Mouse (Mus musculus) heart, adult 9 months (tissue): Measurements from ENCODE around the gene Babam1.

Experiments used
- DNase-seq, 2 experiments: peaks; one replicate each; pipeline ENCODE4 v3.0.0; 2022; ENCODE audit warnings: low spot score in 2 of 2

Babam1 gene

DNA sequence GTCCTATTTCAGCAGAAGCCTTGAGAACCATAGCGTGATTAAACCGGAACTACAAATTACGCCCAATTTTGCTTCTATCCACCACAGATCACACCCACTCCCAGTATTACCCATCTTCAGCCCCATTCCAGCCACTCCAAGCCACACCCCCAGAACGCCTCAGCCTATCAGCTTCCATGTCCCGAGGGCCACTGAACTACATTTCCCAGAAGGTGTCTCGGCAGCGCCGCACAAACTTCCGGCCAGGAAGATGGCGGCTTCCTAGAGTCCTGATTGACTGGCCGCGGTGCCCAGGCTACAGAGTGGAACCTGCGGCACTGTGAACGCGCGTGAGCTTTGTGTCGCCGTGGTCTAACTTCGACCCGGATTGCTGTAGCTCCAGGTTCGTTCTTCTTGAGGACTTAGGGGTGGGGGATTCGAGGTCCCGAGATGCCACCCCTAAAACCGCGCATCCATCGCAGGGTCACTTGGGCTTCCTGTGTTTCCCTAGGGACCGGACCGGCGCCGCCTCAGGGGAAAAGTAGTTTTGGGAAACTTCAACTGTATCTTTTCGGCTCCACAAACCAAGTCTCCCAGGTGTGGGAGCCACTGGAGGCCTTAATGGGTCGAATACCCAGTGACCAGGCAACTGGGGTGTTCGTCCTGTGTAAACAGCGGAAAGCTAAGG lies at the start of gene Babam1:
TSS of gene Babam1 (plus strand) at position 223 of the 667 bp plus-strand sequence.
- DNase-seq: peak; percentile 95 to 97

DNA sequence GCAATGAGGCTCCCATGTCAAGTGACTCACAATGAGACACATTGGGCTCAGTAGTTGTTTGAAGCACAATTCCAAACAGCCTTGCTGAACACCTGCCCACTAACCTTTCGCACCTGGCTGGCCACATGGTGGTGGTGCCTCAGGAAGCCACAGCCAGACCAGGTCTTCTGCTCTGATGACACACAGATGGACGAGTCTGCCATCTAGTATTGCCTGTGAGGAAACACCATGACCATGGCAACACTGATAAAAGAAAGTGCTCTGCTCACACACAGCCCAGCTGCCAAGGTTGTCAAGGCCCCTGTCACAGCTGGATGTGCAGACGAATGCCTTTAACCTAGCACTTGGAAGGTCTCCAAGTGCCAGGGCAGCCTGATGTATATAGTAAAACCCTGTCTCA lies 45.5 kb upstream of the Babam1 start:
- DNase-seq: no peak

DNA sequence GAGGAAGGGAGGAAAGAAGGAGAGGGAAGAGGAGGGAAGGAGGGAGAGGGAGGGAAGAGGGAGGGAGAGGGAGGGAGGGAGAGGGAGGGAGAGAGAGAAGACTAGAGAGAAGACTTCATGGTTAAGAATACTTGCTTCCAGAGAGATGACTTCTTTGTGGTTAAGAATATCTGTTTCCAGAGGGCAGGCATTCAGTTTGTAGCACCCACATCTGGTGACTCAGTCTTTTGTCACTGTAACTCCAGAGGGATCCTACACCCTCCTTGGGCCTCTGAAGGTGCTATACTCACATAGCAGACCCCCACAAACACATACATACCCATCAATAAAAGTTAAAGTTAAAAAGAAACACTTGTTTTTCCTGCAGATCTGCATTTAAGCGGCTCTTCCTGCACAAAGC lies 45.1 kb upstream of the Babam1 start:
- no peak for DNase-seq

DNA sequence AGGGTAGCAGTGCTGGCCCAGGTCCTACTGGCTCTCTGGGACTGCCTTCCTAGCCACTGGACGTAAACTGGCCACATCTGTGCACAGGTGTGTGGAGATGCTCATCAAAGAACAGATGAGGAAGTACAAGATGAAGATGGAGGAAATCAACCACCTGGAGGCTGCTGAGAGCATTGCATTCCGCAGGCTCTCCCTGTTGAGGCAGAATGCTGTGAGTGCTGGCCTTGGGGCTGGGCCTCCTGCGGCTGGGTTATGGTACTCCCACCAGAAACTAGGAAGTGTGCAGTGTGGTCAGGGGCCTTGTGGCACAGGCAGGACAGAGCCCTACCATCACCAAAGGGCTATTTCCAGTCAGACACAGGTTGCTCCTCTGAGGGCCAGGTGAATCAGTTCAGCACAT lies 38.6 kb upstream of the Babam1 start:
- no peak for DNase-seq

DNA sequence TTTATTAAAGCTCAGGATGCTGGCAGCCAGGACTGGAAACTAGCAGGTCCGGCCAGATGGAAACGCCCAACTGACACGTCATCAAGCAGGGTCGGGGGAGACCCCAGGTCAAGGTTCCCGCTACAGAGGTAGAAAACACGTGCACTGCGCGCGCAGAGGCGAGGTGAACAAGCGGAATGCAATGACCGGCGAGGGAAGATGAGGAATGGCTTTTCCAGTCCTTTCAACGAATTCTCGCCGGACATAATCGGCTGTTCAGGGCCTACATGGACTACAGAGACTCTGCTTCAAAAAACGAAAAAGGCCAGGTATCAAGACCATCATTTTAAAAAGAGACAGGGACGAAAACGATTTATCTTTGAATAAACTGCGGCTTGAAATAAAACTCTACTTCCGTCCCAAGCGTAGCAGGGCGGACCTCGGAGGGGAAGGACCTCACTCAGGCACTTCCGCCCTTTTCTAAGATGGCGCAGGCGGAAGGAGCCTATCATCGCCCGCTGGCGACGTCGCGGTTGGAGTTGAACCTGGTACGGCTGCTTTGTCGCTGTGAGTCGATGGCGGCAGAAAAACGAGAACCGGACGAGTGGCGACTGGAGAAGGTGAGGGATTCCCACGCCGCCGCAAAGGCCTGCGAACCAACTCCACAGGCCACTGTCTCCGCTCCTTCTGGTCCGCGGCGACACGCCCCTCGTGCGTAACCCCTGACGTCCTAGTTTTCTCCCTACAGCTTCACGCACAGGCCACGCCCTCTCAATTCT lies 29.7 kb upstream of the Babam1 start, which contains the start of gene Use1:
TSS of gene Use1 (plus strand) at position 78 of the 758 bp plus-strand sequence.
- DNase-seq: peak; percentile 95 to 97

DNA sequence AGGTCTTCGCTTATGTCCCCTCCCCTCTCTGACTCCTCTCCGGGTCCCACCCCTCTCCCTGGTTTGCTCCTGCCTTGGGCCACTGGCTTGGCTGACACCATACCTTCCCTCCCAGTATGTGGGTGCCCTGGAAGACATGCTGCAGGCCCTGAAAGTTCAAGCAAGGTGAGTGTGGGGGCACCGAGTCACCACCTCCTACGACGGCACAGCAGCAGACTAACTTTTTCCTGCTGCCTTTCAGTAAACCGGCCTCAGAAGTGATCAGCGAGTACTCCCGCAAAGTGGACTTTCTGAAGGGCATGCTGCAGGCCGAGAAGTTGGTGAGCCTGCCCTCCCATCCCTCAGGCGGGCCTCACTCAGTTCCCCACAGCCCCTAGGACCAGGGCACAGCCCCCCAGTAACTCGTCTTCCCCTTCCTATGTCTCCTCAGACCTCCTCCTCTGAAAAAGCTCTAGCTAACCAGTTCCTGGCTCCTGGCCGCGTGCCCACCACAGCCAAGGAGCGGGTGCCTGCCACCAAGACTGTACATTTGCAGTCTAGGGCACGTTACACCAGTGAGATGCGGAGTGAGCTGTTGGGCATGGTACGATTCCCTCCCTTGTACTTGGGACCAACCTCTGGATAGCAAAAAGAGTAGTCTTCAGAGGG lies 29.0 kb upstream of the Babam1 start:
- DNase-seq: no peak

DNA sequence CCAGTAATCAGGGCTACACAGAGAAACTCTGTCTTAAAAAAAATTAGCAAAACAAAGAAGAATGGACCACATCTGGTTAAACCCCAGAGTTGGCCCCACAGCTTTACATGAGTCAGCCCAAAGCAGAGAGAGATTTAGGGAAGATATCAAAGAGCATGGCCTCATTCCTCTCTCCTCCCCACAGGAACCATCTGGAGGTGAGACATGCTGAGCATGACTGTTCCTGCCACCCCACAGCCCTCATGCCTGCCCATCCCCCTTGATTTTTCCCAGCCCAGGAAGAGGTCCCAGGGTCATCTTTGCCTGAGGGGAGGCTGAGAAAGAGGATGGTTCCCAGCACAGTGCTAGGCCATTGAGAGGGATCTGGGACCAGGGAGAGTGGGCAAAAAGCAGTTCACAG lies 28.3 kb upstream of the Babam1 start:
- DNase-seq: no peak

DNA sequence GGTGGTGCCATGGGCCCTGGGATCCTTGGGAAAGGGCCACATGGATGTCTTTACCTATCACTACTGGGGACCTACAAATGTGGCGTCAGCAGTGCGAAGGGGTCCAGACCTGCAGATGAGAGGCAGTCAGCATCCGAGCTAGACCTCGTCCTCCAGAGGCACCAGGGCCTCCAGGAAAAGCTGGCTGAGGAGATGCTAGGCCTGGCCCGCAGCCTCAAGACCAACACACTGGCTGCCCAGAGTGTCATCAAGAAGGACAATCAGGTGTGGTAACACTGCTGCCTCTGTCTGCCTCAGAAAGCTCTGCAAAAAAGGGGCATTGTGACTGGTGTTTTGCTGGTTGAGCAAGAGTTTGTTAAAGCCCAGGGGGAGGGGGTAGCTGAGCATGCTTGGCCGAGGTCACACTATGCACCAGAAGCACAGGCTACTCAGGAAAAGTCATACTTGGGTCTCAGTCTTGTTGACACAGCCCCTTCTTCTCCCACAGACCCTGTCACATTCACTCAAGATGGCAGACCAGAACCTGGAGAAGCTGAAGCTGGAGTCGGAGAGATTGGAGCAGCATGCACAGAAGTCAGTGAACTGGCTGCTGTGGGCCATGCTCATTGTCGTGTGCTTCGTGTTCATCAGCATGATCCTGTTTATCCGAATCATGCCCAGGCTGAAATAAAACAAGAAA lies 27.5 kb upstream of the Babam1 start:
- DNase-seq: no peak

DNA sequence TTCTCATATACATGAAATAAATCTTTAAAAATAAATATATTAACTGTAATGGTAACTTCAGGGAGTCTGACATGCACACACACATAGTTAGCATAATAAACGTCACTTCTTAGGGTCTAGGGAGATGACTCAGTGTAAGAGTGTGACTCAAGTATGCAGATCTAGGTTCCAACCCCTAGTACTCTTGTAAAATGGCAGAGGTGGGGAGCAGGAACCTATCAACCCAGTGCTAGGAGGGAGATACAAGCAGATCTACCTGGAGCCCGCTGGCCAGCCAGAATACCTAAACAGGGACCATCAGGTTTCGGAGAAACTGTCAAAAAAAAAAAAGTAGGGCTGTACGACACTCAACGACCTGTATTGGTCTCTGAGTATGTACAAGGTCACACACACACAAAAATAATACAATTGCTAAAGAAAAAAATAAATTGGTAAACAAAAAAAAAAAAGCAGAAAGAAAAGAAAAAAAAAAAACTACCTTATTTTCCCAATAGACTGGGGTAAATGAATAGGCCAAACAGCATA lies 25.9 kb upstream of the Babam1 start:
- no peak for DNase-seq

DNA sequence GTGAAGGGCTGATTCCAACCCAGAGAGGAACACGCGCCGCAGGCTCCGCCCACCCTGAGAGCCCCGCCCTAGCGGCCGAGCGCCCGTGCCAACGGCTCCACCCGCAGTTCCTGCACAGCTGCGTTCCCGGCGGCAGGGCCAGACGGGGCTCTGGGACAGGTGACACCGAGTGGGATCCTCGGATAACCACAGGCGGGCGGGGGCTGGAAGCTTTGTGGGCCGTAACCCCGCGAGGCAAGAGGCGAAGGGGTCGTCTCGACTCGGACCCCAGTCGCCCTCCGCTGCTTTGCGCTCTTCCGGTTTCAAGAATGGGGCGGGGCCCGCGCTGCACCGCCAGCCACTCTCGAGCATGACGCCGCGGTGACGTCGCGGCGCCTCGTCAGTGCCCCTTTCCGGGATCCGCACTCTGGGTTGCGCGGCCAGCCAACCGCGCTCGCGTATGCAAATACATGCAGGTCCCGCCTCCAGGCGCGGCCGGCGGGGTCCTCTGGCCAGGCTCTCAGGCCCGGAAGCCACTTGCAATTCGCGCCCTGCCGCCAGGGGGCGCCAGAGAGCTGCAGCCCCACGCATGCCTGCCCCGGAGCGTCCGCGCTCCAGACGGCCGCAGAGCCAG lies 25.3 kb upstream of the Babam1 start, which contains the start of gene Ocel1:
TSS of gene Ocel1 (plus strand) at position 63 of the 613 bp plus-strand sequence.
- peak; percentile 98 for DNase-seq

DNA sequence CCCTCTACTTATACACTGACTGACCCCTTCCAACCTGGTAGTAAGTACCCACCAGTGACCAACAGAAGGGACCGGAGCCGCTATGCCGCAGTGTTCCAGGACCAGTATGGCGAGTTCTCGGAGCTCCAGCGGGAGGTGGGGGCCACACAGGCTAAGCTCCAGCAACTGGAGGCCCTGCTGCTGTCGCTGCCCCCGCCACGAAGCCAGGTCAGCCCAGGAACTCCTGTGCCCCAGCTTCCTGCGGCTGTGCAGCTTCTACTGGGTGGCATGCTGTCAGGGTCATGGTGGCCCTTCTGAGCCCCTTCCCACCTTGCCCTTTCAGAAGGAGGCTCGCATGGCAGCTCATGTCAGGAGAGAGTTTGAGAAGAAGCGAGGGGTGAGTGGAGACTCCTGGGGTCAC lies 24.2 kb upstream of the Babam1 start:
- no peak for DNase-seq

DNA sequence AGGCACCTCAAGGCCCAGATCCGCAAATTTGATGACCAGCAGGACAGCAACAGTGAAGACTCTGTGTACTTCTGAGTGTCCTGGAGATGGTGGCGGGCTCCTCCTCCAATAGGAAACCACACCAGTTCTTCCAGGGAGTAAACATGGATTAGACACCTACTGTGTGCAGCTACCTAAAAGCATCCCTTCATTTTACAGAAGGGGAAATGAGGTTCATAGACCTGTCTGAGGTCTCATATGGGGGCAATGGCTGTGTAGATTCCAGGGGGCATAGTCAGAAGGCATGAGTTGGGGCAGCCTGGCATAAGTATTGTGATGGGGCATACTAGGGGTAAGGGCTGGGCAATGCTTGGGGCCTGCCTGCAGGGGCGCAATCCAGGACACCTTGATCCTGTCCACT lies 23.7 kb upstream of the Babam1 start:
- DNase-seq: no peak

DNA sequence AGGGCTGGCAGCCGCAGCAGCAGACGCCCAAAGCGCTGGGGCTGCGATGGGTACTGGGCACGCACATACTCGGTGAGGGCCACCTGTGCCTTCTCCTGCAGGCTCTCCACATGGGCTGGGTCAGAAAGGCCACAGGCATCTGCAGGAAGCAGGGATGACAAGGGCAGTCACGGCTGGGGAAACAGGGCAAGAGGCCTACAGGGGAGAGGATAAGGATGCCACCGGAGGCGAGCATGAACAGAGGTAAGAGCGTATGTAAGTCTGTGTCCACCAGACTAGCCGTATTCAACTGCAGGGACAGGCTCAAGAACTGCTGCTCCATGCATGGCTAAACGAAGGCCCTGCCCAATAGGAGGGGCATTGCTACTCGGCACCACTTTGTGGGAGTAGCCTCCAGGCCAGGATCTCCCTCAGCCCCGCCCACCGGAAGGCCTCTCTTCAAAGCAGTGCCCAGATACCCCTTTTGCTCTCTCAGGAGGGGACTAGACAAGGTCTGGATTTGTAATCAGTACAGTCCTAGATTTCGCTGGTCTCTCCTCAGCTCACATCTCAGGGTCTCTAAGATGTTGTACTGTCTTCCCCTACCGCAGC lies 21.9 kb upstream of the Babam1 start:
- no peak for DNase-seq

DNA sequence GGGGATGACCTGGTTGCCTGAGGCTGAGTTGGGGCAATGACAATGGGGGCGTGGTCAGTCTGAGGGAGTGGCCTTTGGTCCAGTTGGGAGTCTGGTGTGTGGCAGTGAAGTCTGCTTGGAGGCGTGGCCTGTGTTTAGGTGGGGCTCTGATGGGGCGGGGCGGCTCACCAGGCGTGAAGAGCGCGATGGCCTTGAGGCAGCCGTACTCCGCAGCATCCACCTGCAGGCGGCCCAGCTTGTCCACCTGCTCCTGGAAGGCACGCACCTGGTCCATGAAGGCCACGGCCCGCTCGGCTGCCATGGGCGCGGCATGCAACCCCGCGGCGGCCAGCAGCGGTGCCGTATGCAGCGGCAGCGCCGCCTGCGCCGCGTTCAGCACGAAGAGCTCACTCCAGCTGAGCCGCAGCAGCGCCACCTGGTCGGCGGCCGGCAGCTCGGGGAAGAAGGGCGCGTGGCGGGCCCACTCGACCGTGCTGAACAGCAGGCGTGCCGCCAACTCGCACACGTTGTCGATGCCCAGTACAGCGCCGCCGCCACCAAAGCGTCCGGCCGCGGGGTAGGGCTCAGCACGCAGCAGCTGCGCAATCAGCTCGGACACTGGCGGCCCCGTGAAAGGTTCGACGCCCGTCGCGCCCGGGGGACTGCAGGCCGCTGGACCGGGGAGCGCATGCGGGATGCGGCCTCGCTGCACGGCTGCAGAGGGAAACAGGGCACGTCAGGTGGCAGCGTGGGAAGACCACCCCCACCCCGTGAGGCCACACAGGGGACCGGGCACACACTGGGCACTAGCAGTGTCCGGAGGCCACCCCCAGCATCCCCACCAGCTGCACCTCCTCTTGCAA lies 20.9 kb upstream of the Babam1 start:
- DNase-seq: peak in 1 of 2 experiments; percentile 61

DNA sequence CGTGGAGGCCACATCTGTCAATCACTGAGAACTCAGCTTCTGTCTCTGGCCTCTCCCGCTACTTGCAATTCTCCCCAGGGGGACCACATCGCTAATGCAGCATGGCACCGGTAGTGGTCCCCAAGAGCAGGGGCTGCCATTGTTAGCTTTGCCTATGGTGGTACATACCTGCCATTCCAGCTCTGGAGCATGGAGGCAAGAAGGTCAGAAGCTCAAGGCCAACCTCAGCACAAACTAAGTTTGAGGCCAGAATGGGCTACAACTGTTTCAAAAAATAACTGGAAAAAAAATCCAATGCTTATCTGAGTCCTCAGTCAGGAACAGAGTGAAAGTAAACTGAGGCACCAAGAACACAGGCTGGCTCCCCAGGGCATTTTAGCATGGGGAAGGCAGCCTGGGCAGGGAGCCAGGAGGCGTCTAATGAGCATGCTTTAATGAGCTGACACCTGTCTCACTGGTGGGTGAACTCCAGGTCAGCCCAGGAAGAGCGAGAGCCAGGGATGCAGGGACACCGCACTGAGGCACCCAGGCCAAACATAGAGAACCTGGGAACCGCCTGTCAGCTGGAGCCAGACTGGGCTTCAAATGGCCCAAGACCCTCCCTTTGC lies 20.1 kb upstream of the Babam1 start:
- no peak for DNase-seq

DNA sequence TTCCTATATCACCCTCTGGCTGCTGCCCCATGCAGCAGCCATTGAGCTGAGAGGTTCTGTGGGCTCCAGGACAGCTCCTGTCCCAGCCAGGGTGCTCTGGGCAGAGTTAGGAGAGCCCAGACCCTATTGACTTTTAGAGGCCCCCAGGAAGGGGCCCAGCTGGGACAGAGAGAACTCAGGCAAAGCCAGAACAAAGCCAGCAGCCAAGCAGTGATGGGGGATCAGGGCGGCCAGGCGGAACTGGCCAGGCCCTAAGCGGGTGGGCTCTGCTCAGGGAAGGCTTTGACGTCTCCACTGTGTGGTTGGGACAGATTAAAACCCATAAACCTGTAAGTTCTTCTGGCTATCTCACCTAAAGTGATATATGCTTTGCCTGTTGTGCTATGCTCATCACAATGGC lies 17.7 kb upstream of the Babam1 start:
- no peak for DNase-seq

DNA sequence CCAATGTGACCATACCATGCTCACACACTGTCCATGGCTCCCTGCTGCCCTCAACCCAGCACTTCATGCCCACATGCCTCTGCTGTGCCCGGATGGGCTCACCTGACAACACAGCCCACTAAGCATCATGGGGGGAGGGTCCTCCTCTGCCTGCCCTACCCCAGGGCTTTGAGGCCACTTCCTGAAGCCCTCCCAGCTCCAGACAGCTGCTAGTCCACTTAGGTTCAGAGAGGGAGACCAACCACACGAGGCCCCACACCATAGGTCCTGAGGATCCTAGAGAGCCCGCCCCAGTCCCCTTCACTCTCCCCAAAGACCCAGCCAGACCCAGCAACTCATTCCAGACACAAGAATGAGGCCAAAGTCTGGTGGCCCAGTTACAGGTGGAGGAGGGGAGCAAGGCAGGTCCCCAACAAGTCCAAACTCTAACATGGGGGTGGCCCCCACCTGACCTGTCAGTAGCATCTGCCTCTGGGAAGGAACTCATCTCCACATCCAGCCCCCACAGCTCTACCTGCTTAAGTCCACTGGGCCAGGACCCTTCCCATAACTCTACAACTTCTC lies 17.1 kb upstream of the Babam1 start:
- no peak for DNase-seq

DNA sequence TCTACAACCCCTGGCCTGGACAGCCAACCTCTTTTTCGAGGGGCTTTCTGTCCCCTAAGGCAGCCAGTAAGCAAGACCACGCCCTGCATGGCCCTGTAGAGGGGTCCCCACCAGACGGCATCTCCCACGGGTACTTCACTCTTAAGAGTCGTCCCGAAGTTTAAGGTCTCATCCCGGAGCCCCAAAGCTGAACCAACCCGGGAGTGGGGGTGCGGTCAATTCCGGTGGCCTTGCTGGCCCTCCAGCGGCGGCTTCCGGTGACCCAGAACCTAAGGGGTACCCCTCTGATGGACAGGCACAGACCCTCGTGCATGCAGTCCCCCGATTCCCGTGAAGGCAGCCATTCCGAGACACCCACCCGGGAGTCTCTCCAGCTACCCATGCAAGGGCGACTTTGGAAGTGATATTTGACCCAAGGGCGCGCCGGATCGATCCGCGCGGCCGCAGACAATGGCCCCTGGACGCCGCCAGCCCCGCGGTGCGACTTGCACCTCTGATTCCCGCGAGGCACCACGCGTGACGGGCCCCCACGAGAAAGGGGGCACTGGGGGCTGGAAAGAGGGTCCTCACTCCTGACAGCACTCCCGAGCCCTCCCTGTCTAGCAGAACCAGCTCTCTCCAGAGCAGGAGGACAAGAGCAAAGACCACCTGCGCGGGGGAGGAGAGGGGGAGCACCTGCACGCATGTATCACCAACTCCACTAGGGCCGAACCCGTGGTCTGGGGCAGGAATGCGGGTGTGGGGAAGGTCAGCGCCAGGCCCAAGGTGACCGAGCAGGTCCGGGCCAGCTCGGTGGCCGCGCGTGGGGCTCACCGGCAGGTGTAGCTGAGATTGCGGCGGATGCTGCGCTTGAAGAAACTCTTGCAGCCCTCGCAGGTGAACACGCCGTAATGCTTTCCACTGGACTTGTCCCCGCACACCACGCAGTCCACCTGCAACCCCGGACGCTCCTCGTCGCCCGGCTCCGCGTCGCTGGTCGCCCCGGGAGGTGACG lies 16.2 kb upstream of the Babam1 start:
- DNase-seq: no peak
